Mouse (Mus musculus): ENCODE data around the gene Gm2888.
"Not testable (repeated sequence)": the region's sequence is repeated elsewhere in the genome, so short reads cannot be mapped to it uniquely, and the experiment has no call there.

Gm2888 gene

GRCm38 (mm10) chr14:3029702-3030101 lies at the start of gene Gm2888:
TSS of gene Gm2888 (plus strand) at chr14:3030002.
- not testable (repeated sequence) for DNase-seq (ENCODE audit: low read depth, low spot score)

GRCm38 (mm10) chr14:3048727-3049512 lies 19.1 kb downstream of the Gm2888 start, which contains the start of gene Gm2897:
TSS of gene Gm2897 (plus strand) at chr14:3049285.
- not testable (repeated sequence) for DNase-seq (ENCODE audit: low read depth, low spot score)

- not testable (repeated sequence) for DNase-seq (ENCODE audit: low read depth, low spot score)
These were observed 19.7 kb downstream of the Gm2888 start for GRCm38 (mm10) chr14:3049513-3049800.

GRCm38 (mm10) chr14:3050087-3050486 lies 20.3 kb downstream of the Gm2888 start:
- DNase-seq (ENCODE audit: low read depth, low spot score): not testable (repeated sequence)

Measured in retina, postnatal 7 days (tissue).